Mouse (Mus musculus) thymus, adult 2 months (tissue): ENCODE measurements around the gene Ctnnal1.

ENCODE experiments used
- CTCF ChIP-seq: fragments of 200-500 bp; IDR thresholded peaks from 2 replicates; pipeline ENCODE4 v1.5.1; 2012; ENCODE audit warnings: mild to moderate bottlenecking, control low read depth, low read length, moderate library complexity, borderline replicate concordance; ENCODE audit not compliant: control insufficient read depth, poor library complexity, insufficient read depth; ENCODE audit errors: extremely low read depth
- POLR2A ChIP-seq: fragments of 200-500 bp; IDR thresholded peaks from 2 replicates; pipeline ENCODE4 v1.6.1; 2012; ENCODE audit warnings: mild to moderate bottlenecking, low read length, control low read depth, moderate library complexity; ENCODE audit not compliant: control insufficient read depth, poor library complexity, insufficient read depth; ENCODE audit errors: extremely low read depth

DNA sequence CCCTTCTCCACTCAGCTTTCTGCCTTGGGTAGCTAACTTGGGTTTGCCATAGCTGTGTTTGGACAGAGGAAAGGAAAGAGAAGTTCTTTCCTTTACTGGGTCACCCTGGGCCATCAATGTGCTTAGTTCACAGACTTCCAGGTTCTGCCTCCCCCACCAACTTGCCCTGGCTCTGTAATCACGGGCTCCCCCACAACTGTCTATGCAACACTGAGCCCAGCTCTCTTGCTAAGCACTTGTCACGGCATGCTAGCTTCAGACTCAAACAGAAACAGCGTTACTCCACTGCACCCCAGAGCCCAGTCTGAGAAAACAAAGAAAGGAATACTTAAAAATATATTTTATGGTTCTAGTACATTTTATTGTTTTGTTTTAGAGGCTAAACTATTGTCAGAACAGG, 36.1 kb downstream of the Ctnnal1 start:
- TF ChIP-seq POLR2A (no peak), CTCF (no peak)
